Mouse (Mus musculus): Measurements from ENCODE around the gene Wdr45.
"Not testable (repeated sequence)": the region's sequence is repeated elsewhere in the genome, so short reads cannot be mapped to it uniquely, and the experiment has no call there.

Wdr45 gene

DNA sequence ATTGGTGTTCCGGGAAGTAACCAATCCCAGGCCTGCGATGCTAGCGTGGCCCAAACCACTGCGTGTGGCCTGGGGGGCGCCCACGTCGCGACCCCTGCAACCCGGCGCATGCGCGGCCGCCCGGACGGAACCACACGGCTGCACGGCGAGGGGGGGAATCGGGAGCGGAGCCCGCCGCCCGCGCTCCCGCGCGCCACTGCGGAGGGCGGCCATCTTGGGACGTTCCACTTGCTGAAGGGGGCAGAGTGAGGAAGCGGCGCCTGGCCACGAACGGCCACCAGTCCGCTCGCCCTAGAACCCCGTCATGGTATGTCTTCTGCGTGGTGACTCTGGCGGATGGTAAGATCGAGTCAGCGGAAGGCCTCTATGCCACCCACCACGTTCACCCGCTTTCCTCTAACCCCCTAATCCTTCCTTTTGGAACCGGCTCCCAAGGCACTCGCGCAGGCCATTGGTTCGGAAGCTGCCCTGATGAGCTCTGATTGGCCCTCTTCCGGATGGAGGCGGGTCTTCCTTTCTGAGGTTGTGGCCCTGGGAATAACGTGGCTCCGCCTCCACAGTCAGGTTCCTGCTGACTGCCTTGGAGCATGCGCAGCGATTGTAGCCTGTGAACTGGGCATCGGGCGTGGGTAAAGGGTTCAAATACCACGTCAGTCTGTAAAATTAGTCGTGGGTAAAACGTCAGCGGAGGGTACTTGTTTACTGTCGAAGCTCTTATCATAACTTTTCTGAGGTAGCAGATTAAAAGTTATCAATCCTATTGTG lies at the start of gene Wdr45:
Wdr45 (plus strand) TSS at position 199 of the 765 bp plus-strand sequence.
- peak; percentile 91 to 95 for DNase-seq

DNA sequence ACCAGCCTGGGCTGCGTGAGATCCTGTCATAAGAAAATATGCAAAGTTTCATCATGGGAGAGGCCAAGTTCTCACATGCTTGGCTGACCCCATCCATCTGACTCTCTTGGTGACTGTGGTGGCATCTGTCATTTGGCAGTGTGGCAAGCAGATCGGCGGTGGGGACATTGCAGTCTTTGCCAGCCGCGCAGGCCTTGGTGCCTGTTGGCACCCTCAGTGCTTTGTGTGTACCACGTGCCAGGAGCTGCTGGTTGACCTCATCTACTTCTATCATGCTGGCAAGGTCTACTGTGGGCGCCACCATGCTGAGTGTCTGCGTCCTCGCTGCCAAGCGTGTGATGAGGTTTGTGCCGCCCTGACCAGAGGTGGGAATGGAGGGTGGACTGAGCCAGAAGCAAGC lies 49.3 kb upstream of the Wdr45 start:
- DNase-seq = no peak

DNA sequence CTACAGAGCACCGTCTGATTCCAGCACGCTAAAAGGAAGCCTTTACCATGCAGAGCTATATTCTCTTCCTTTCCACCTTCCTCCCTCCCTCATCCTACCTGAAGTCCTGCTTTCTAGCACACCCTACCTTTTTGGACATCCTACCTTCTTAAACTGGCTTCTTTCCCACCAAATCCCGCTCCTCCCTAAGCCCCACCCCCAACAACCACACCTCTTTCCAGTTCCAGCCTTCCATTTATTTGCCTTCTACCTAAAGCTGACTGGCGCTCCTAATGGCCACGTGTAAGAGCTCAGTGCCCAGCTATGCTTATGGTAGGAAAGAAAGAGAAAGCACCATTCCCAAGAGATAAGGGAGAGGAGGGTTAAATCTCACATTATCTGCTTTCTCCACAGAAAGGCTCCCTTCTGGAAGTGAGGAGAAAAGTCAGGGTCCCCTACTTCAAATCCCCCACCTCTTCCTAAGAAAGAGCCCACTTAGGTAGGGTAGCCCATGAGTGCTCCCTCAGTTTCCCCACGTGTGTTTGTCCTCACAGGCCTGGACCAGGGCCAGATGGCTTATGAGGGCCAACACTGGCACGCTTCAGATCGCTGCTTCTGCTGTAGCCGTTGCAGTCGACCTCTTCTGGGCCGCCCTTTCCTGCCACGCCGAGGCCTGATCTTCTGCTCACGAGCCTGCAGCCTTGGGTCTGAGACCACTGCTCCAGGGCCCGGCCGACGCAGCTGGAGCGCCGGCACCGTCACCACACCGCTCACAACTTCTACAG lies 48.2 kb upstream of the Wdr45 start:
- no peak for DNase-seq

DNA sequence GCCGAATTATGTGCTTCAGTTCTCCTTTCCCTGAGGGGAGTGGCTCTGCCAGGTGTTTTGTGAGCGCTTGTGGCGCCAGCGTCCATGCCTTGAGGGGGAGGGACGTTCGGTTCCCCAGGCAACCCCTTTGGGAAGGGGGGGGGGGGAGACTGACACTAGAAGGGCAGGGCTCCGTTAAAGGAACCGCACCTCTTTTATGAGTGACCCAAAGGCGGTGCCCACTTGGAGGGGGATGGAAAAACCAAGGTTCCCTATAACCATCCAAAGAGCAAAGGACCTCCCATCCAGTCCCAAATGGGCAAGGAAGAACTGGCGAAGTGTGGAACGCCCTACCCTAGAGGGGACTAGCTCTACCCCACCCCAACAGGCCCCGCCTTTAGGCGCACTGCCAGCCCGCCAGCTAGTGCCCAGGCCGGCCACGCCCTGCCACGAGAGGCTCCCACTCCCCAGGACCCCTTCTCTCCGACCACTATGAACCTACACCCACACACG lies 43.7 kb upstream of the Wdr45 start:
- peak; percentile 75 to 83 for DNase-seq

DNA sequence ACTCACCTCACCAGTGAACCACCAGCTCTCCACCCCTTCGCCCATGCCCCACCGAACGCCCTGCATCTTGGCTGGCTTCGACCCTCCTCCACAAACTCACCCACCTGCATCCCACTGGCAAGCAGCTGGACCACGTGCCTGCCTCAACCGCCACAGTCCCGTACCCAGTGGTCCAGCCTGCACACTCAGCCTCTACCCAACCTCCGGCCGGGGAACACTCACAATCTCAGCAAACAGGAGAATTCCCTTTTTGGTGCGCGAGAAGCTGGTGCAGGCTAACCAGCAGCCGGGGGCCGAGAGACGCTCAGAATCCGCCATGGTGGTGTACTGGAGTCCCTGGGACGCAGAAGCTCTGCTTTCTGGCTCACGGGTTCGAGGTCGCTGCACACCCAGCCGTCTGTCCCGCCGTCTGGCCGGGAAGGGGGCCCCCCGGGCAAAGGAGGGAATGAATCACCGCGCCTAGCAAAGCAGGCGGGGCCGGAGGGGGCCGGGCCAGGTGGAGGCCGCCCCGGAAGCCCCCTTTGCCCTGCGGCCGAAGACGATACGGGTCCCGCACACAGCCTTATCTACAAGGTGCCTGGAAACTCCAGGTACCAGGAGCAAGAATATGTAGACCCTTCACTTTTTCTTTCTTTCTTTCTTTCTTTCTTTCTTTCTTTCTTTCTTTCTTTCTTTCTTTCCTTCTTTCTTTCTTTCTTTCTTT lies 43.1 kb upstream of the Wdr45 start, which contains the start of gene Plp2:
Plp2 (minus strand) TSS at position 470 of the 703 bp plus-strand sequence.
- DNase-seq = peak; percentile 56 to 70

DNA sequence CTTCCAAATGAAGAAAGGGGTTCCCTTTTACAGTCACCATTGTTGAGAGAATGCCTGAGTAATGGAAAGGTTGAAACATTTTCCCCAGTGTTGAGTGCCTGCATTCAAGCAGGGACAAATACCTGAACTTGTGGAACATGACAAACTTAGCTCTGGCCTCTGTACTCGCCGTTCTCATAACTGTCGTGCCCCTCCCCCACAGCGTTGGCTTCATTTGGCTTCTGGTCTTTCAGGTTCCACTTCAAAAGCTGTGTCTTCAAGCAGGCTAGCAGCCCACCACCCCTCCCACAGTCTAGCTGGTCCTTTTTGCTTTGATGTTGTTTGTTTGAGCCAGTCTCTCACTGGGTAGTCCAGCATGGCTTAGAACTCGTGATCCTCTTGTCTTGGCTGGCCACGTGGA lies 41.4 kb upstream of the Wdr45 start:
- peak; percentile 28 to 55 for DNase-seq

DNA sequence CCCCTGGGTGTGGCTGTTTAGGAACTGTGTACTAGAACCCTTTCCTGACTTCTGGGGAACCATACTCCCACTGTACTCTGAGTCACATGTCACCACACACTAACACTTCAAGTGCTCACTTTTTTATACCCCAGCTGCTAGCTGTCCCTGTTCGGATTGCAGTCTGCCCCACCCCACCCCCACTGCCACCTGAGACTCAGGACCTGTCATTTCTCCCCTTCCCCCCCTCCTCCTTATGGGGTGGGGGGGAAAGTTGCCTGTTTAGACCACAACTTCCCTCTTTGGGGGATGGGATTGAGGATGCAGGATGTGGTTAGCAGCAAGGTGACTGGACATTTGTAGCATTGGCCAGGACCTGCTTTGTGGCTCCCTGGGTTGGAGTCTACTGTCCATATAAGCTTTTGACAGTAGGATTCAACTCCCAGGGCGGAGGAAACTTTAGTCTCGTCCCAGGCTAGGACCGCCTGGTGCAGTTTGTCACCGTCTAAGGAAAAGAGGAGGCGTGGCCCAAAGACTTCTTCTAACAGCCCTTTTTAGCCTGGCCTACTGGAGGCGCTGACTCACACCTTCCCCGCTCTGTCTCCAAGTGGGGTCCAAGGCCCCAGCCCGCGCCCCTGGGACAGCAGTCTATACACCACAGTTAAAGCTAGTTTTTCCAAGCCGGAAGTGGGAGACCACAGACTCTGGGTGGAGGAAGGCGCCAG lies 40.4 kb upstream of the Wdr45 start:
- DNase-seq = peak; percentile 54 to 70

DNA sequence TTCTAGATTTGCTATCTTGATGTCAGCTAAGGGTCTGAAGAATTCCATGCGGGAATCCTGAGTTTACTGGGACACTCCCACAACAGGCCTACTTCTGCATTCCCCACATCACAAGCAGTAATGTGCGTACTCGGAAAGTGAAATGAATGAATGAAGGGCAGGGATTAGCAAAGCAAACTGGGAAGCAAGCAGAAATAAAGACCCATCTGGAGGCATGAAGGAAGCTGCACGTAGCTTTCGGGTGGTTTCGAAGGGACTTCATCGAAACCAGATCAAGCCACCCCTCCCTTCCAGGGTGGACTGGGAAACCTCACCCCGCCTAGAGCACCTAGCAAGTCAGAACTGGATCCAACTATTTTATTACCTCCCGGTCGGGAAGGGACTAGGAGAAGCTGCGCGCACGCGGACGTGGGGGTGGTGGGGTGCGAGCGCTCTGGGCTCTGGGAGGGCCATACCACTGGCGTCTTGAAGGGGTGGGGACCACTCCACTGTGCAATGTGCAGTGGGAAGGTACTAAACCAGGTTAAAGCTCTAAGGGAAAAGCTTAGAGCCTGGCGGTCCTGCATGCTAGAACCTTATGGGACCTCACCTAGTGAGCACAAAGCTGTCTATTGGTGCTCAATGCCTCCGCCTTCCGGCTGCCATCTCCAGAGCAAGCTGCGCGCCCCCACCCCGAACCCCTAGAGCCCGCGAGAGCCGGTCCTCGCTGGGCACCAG lies 39.7 kb upstream of the Wdr45 start:
- DNase-seq = peak; percentile 53 to 74

DNA sequence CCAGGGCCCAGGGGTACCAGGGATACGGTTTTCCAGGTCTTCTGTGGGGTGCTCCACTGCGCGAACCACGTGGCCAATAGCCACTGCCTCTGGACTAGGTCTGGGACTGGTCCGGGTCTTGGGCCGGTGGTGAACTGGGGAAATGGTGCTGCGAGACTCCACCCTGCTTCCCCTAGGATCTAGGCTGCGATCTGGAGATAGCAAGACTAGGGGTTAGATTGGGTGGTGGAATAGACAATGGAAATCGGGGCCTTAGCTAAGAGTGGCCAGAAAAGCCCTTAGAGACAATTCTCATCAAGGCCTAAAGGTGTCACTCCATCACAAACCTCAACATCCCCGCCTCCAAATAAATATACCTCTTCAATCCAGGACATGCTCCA lies 39.1 kb upstream of the Wdr45 start:
- no peak for DNase-seq

DNA sequence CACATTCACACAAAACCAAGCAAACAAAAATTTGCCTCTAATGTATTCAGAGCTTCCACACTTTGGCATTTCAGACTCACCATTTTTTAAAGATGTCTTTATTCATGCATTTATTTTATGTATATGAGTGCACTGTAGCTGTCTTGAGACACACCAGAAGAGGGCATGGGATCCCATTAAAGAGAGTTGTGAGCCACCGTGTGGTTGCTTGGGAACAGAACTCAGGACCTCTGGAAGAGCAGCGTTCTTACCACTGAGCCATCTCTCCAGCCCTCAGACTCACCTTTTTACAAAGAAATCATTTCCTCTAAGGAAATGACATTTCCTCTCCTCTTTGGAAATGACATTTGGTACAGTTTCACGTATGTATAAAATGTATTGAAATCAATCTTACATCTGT lies 35.1 kb upstream of the Wdr45 start:
- no peak for DNase-seq

DNA sequence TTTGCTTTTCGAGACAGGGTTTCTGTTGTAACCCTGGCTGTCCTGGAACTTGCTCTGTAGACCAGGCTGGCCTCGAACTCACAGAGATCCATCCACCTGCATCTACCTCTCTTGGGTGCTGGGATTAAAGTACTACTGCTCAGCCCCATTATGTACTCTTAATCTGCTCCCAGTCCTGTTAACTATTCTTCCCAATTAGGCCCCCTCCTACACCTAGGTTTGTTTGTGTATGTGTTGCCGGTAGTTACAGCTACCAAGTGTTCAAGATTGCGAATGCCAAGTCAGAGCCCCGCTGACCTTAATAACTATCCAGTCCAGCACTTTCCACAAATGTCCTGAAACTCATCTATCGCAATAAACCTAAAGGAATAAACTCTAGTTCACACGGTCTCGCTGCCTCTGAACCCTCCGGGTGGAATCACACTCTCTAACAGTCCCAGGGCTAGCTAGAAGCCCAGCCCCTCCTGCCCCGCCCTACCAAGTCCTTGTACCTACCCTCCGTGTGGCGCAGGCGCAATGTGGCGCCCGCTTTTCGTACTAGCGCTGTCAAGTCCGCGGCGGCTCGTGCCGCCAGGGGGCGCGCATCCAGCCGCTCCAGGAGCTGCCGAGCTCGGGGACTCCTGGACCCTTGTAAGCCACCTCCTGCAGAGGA lies 34.6 kb upstream of the Wdr45 start:
- peak; percentile 93 to 95 for DNase-seq

DNA sequence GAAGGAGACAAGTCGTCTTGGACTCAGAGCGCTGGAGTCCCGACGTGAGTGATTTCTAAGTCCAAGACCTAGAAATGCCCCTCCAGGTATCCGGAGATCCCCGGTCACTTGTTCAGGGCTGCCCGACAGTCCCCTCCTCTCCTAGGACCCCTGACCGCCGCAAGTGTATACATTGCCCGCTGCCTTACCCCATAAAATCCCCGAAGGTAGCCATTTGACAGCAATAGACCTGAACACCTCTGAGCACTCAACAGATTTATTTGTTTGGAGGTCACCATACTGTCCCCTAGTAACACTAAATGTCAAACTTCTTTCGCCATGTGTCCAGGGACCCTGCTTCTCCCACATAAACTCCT lies 34.1 kb upstream of the Wdr45 start:
- DNase-seq = no peak

DNA sequence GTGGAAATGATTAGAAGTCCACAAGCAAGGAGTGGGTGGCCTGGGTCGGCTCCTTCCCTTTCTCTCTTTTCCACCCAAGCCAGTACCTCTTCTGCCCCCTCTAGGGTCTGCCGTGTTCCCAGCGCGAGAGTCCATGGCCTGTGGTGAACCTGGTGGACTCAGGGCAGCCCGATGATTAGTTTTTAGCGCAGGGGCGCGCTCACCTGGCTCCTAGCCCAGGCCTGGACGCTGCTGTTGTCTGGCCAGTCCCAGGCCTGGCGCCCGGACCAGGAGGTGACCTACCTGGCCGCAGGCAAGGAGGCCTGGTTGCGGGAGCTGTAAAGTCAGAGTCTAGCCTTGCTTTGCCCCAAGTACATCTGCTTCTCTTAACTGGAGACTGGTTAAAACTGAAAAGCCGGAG lies 33.3 kb upstream of the Wdr45 start, which contains the start of gene Magix:
Magix (minus strand) TSS at position 388 of the 400 bp plus-strand sequence.
- peak in 1 of 2 experiments; percentile 40 for DNase-seq

DNA sequence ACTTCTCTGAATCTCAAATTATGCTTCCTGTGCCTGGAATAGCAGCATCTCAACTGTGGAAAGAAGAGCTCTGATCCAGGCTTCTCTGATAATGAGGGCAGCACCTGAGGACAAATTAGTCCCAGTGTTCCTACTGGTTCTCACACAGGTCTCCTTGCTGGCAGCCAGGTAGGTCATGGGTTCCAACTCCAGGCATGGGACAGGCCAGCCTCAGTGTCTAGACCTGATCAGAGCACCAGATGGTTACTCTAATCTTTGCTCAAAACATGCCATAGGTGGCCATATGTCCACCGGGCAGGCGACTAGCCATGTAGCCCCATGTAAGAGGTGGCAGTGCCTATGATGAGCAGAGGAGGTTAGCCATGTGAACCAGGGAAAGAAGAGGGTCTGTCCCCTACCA lies 25.8 kb upstream of the Wdr45 start:
- DNase-seq = no peak

DNA sequence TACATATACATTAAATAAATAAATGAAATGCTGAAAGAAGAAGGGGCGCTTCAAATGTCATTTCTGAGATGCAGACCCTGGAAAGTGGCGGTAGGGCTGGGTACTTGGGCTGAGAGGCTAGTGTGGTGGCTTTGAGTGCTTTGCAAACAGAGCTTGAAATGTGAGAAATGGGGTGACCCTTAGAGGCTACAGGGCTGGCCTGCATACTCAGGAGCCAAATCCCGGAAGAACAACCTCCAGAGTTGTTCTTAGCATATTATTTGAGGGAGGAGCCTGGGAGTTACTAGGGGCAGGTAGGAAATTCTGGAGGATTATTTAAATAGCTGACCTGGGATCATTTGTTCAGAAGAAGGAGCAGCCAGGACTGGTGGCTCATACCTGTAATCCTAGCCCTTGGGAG lies 23.6 kb upstream of the Wdr45 start:
- DNase-seq = no peak

DNA sequence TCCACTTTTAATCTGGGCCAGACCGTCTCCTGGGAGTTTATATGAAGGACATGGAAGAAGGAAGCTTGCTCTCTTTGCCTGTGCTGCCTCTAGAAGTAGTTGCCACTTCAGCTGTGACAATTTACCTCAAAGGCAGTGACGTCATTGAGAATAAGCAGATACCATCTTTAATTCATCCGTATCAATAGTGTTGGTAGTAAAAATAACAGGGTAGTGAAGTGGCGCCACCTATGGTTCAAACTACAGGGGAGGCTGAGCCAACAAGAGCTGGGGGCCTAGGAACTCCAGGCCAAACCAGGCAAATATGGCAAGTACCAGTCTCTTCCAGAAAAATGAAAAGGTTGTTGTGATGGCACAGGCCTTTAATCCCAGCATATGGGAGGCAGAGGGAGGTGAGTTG lies 21.3 kb upstream of the Wdr45 start:
- peak; percentile 37 to 50 for DNase-seq

DNA sequence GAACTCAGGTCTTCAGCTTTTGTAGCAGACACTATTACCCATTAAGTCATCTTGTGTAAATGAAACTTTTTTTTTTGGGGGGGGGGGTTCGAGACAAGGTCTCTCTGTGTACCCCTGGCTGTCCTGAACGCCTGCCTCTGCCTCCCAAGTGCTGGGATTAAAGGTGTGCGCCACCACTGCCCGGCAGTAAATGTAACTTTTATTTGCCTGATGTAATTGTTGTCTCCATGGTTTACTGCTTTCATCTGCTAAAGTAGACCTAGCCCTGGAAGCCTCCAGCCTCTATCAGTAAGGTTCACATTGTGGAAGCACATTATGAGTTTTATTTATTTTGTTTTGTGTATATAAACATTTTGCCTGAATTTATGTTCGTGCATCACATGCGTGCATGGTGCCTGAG lies 17.6 kb upstream of the Wdr45 start:
- DNase-seq = no peak

DNA sequence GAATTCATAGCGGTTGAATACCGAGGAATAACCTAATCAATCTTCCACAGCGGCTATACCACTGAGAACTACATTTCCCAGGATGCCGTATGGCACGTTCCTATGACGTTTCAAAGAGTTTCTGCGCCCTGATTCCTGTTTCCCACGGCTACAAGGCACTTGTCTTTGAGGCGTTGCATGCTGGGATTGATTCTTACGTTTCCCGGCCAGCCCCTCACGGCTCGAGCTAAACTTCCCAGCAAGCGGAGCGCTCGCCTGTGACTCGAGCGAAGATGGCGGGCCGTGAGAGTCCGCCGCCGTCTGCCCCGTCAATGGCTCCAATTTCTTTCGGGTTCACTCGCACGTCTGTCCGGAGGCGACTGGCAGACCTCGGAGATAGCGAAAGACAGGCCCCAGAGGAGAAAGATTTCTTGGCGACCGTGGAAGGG lies 17.2 kb upstream of the Wdr45 start, which contains the start of gene Gpkow:
Gpkow (plus strand) TSS at position 178 of the 428 bp plus-strand sequence.
- DNase-seq = peak; percentile 79 to 87

DNA sequence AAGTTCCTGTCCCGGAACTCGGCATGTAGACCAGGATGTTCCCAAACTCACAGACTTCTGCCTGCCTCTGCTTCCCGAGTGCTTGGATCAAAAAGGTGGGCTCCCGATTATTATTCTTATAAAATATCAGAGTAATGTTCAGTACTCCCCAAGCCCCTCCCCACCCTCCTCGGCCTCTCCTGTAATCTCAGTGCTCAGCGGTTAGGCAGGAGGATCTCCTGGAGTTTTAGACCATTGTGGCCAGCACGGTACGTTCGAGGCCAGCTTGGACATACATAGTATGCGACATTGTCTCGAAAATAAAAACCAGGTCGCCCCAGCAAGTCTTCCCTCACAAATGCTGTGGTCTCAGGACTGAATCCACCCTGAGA lies 384 bp upstream of the Wdr45 start:
- DNase-seq = not testable (repeated sequence)

DNA sequence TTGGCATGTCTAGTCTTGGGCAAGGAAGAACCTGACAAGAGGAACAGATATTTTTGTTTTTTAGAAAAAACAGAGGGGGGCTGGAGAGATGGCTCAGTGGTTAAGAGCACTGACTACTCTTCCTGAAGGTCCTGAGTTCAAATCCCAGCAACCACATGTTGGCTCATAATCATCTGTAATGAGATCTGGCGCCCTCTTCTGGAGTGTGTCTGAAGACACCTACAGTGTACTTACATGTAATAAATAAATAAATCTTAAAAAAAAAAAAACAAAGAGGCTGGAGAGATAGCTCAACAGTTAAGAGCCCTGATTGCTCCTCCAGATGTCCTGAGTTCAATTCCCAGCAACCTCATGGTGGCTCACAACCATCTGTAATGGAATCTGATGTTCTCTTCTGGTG lies 1.9 kb downstream of the Wdr45 start:
- not testable (repeated sequence) for DNase-seq

All from kidney, postnatal 4 days (tissue).